Comparison of ENCODE assay signal across 8 mouse cellular contexts in genomic region chr13:34095542-34096435, GRCm38 (mm10). TPM values are rescaled to one million over a fixed set of nuclear protein-coding genes. Genes with fewer than 3 reads are reported as not detected.
DNase-seq lines count a peak whose midpoint lies in the region; ATAC-seq and TF ChIP-seq lines count a peak whose summit lies in the region.
"Had no signal": no experiment of that assay in that cellular context is flagged by ENCODE, and none has a peak within 500 bp of the region (broad histone marks: within the 10 kb centered on the region; RNA-seq: fewer than 3 reads in every experiment).

No protein-coding gene starts in this region.

- H3K27me3 ChIP-seq in midbrain, postnatal 0 days (ENCODE audit: insufficient read depth, low read length): no peaks in the 10 kb centered on the region

- H3K4me3 ChIP-seq in midbrain, postnatal 0 days (ENCODE audit: low read depth, low read length): no peak overlapping the region

- H3K9ac ChIP-seq in midbrain, postnatal 0 days (replicated peaks; ENCODE audit: low read length, poor library complexity, severe bottlenecking): no peak overlapping the region
- H3K9ac ChIP-seq: liver, embryonic 14.5 days had no signal

- peak; percentile 95 for ATAC-seq in midbrain, postnatal 0 days (ENCODE audit: low FRiP score)
- ATAC-seq in erythroblast, adult 5-6 weeks (replicated peaks; ENCODE audit: low FRiP score, poor library complexity, severe bottlenecking): no peak

- peak; percentile 35 for DNase-seq in ES-CJ7 (ENCODE audit: low read depth, low spot score)
- peak; percentile 73 for DNase-seq in T-cell, adult 2 months (ENCODE audit: low spot score)
- DNase-seq in frontal cortex, postnatal 10 days (ENCODE audit: low spot score in 2 of 2): peak; percentile 76 to 84
- peak; percentile 85 to 94 for DNase-seq in layer of hippocampus, adult 8-10 months (ENCODE audit: low spot score in 2 of 2)
- peak; percentile 93 for DNase-seq in midbrain, postnatal 0 days (ENCODE audit: low spot score)
- no peak for DNase-seq in adrenal gland, adult (ENCODE audit: inconsistent age in 2 of 2, low spot score in 1 of 2)

- no peak for TF ChIP-seq CTCF in midbrain, postnatal 0 days (IDR thresholded peaks at IDR 0.05)

- H3K4me1 ChIP-seq in midbrain, postnatal 0 days (ENCODE audit: insufficient read depth, low read length): peaks cover 11% of the 10 kb centered on the region; the same call in 1 of the 2 replicates

- peak overlapping the region; percentile 28 for H3K4me2 ChIP-seq in midbrain, postnatal 0 days (ENCODE audit: low read depth, low read length, poor library complexity, severe bottlenecking)

- no peaks in the 10 kb centered on the region for H3K9me3 ChIP-seq in midbrain, postnatal 0 days (ENCODE audit: low read length)

- H3K36me3 ChIP-seq in midbrain, postnatal 0 days (ENCODE audit: insufficient read depth, low read length): no peaks in the 10 kb centered on the region

- WGBS in midbrain, postnatal 0 days: 12% methylated on average over 7 of the region's 7 CpGs

- H3K27ac ChIP-seq in midbrain, postnatal 0 days (ENCODE audit: low read depth, low read length): peak overlapping the region; percentile 82
- H3K27ac ChIP-seq: liver, embryonic 14.5 days had no signal

RNA-seq across cellular contexts. Expression of gene Tubb2a, which starts 18.0 kb away (rescaled TPM):
- total RNA-seq in layer of hippocampus, adult 8-10 months (2022): 100 to 1,000 TPM; 852 to 915 (median 907) TPM
- total RNA-seq in midbrain, postnatal 0 days (2014; rRNA removed): 5,907 and 6,629 TPM in 2 replicates
- polyA plus RNA-seq in midbrain, postnatal 0 days (2015; fragmentation: Nextera tagmentation; extraction: Ambion mirVana): 4,276 and 4,687 TPM in 2 replicates
- total RNA-seq in erythroblast, adult 5-6 weeks (2015; ENCODE audit: low replicate concordance): 6.0 and 7.7 TPM in 2 replicates
- total RNA-seq in erythroblast, adult 5-6 weeks (2017; ENCODE audit: low replicate concordance): 8.9 and 9.5 TPM in 2 replicates

RNA-seq across cellular contexts. Expression of gene Tubb2b, which starts 34.5 kb away (rescaled TPM):
- 100 to 1,000 TPM; 198 to 220 (median 215) TPM for total RNA-seq in layer of hippocampus, adult 8-10 months (2022)
- total RNA-seq in midbrain, postnatal 0 days (2014; rRNA removed): 4,904 and 4,995 TPM in 2 replicates
- 937 and 994 TPM in 2 replicates for polyA plus RNA-seq in midbrain, postnatal 0 days (2015; fragmentation: Nextera tagmentation; extraction: Ambion mirVana)
- total RNA-seq in erythroblast, adult 5-6 weeks (2015; ENCODE audit: low replicate concordance): not detected in 2 replicates
- total RNA-seq in erythroblast, adult 5-6 weeks (2017; ENCODE audit: low replicate concordance): not detected in 2 replicates

RNA-seq across cellular contexts. Expression of gene Bphl, which starts 58.4 kb away (rescaled TPM):
- 10 to 100 TPM; 43.5 to 64.1 (median 62.3) TPM for total RNA-seq in layer of hippocampus, adult 8-10 months (2022)
- total RNA-seq in midbrain, postnatal 0 days (2014; rRNA removed): 37.0 and 42.7 TPM in 2 replicates
- 46.4 and 47.7 TPM in 2 replicates for polyA plus RNA-seq in midbrain, postnatal 0 days (2015; fragmentation: Nextera tagmentation; extraction: Ambion mirVana)
- 4.8 and 9.4 TPM in 2 replicates for total RNA-seq in erythroblast, adult 5-6 weeks (2015; ENCODE audit: low replicate concordance)
- total RNA-seq in erythroblast, adult 5-6 weeks (2017; ENCODE audit: low replicate concordance): 0.94 and 7.2 TPM in 2 replicates

Comparison
In these comparisons a context has a peak if more than half of its experiments do, and no peak if none do; other contexts are left out.
1. DNase-seq: peak in ES-CJ7 (single experiment), T-cell, adult 2 months (single experiment), frontal cortex, postnatal 10 days (2 of 2), layer of hippocampus, adult 8-10 months (2 of 2) and midbrain, postnatal 0 days (single experiment); none in adrenal gland, adult (0 of 2).
2. RNA of gene Tubb2a, which starts 18.0 kb away (total RNA-seq): 5,907 to 6,629 TPM in midbrain, postnatal 0 days and 852 to 915 TPM in layer of hippocampus, adult 8-10 months; 6.0 to 9.5 TPM in erythroblast, adult 5-6 weeks; every median in the first group is over 10 times any median in the second.
3. RNA of gene Tubb2b, which starts 34.5 kb away (total RNA-seq): 4,904 to 4,995 TPM in midbrain, postnatal 0 days and 198 to 220 TPM in layer of hippocampus, adult 8-10 months; not detected in erythroblast, adult 5-6 weeks; every median in the first group is over 100 times any median in the second.